Mouse (Mus musculus) CH12.LX (cell line): Measurements from ENCODE around the gene Fkbp15. TPM values are rescaled to one million over a fixed set of nuclear protein-coding genes. Genes with fewer than 3 reads are reported as not detected.

Experiments used
- DNase-seq: peaks from one replicate; pipeline ENCODE4 v3.0.0-alpha.2; 2013; ENCODE audit errors: extremely low read depth
- H3K27ac ChIP-seq: 2 replicates; pipeline ENCODE4 v1.5.1; 2012; ENCODE audit warnings: low read depth, mild to moderate bottlenecking, control low read depth, moderate library complexity; ENCODE audit not compliant: insufficient read depth
- H3K27me3 ChIP-seq: replicated peaks from 2 replicates; pipeline ENCODE3; 2012; ENCODE audit warnings: inconsistent platforms
- H3K36me3 ChIP-seq, 2 experiments: replicated peaks in 1 of 2; 2 replicates each; pipeline versions ENCODE3 to v1.6.1; 2012; ENCODE audit warnings: inconsistent platforms in 1 of 2, low read length in 1 of 2, mild to moderate bottlenecking in 1 of 2, mixed read lengths in 1 of 2, moderate library complexity in 1 of 2; ENCODE audit not compliant: control insufficient read depth in 1 of 2, insufficient read depth in 1 of 2
- H3K4me1 ChIP-seq, 2 experiments: 2 replicates each; pipeline ENCODE4 v1.6.1; 2012; ENCODE audit warnings: inconsistent platforms in 1 of 2, moderate library complexity in 1 of 2; ENCODE audit not compliant: insufficient read depth in 2 of 2, control insufficient read depth in 1 of 2
- H3K4me2 ChIP-seq: 2 replicates; pipeline ENCODE4 v1.6.1; 2012; ENCODE audit warnings: low read depth, mild to moderate bottlenecking, control low read depth; ENCODE audit not compliant: poor library complexity, insufficient read depth, severe bottlenecking
- H3K4me3 ChIP-seq, 3 experiments: fragments of 150-350 bp in 1 of 3; sonication (generic) in 1 of 3; replicated peaks in 1 of 3; 2 replicates each; pipeline versions ENCODE3 to v1.5.1; 2011 to 2012; ENCODE audit warnings: low read depth in 2 of 3, low read length in 2 of 3, mild to moderate bottlenecking in 2 of 3, moderate library complexity in 2 of 3, control low read depth in 1 of 3, improper control_type of control experiment in 1 of 3, inconsistent platforms in 1 of 3, mixed read lengths in 1 of 3; ENCODE audit not compliant: poor library complexity in 1 of 3
- H3K79me2 ChIP-seq: replicated peaks from 2 replicates; pipeline ENCODE4 v1.6.1; 2012; ENCODE audit warnings: mild to moderate bottlenecking, moderate library complexity; ENCODE audit not compliant: control insufficient read depth, poor library complexity, insufficient read depth, severe bottlenecking; ENCODE audit errors: extremely low read depth
- H3K9ac ChIP-seq: 2 replicates; pipeline ENCODE4 v1.6.1; 2012; ENCODE audit warnings: low read depth, mild to moderate bottlenecking, control low read depth, moderate library complexity; ENCODE audit not compliant: insufficient read depth
- H3K9me3 ChIP-seq: replicated peaks from 2 replicates; pipeline ENCODE3; 2012; ENCODE audit warnings: low read length, inconsistent platforms, mixed read lengths
- CHD1 ChIP-seq: IDR thresholded peaks from 2 replicates; pipeline ENCODE4 v1.6.1; 2012; ENCODE audit warnings: low read depth, low read length, improper control_type of control experiment, inconsistent platforms
- ELF1 ChIP-seq: IDR thresholded peaks from 2 replicates; pipeline ENCODE4 v1.6.1; 2014; ENCODE audit warnings: low read depth, mild to moderate bottlenecking, inconsistent platforms, low read length, improper control_type of control experiment
- EP300 ChIP-seq: IDR thresholded peaks from 2 replicates; pipeline ENCODE4 v1.6.1; 2011; ENCODE audit warnings: low read length, improper control_type of control experiment
- HCFC1 ChIP-seq: IDR thresholded peaks from 2 replicates; pipeline ENCODE4 v1.6.1; 2012; ENCODE audit warnings: low read depth, mild to moderate bottlenecking, inconsistent platforms, low read length, improper control_type of control experiment
- IRF4 ChIP-seq: IDR thresholded peaks from 2 replicates; pipeline ENCODE4 v1.6.1; 2014; ENCODE audit warnings: low read depth, mild to moderate bottlenecking, inconsistent platforms, low read length, improper control_type of control experiment
- JUN ChIP-seq: IDR thresholded peaks from 2 replicates; pipeline ENCODE4 v1.6.1; 2011; ENCODE audit warnings: low read depth, mild to moderate bottlenecking, low read length, improper control_type of control experiment, moderate library complexity; ENCODE audit not compliant: insufficient read depth
- NELFE ChIP-seq: IDR thresholded peaks from 2 replicates; pipeline ENCODE4 v1.6.1; 2011; ENCODE audit warnings: low read depth, low read length, improper control_type of control experiment
- RCOR1 ChIP-seq: conservative IDR thresholded peaks from 2 replicates; pipeline ENCODE4 v1.6.1; 2012; ENCODE audit warnings: low read depth, mild to moderate bottlenecking, inconsistent platforms, low read length, improper control_type of control experiment
- SIN3A ChIP-seq: IDR thresholded peaks from 2 replicates; pipeline ENCODE4 v1.6.1; 2012; ENCODE audit warnings: low read length, improper control_type of control experiment, inconsistent platforms
- TBP ChIP-seq: conservative IDR thresholded peaks from 2 replicates; pipeline ENCODE4 v1.6.1; 2011; ENCODE audit warnings: low read depth, low read length, improper control_type of control experiment
- TCF12 ChIP-seq: IDR thresholded peaks from 2 replicates; pipeline ENCODE4 v1.6.1; 2014; ENCODE audit warnings: low read depth, mild to moderate bottlenecking, inconsistent platforms, low read length, improper control_type of control experiment
- UBTF ChIP-seq: IDR thresholded peaks from 2 replicates; pipeline ENCODE4 v1.6.1; 2012; ENCODE audit warnings: low read depth, mild to moderate bottlenecking, inconsistent platforms, low read length, improper control_type of control experiment, moderate library complexity
- USF2 ChIP-seq: conservative IDR thresholded peaks from 2 replicates; pipeline ENCODE4 v1.6.1; 2011; ENCODE audit warnings: low read depth, low read length, improper control_type of control experiment
- ZKSCAN1 ChIP-seq: IDR thresholded peaks from 2 replicates; pipeline ENCODE4 v1.6.1; 2012; ENCODE audit warnings: low read depth, inconsistent platforms, low read length, improper control_type of control experiment, borderline replicate concordance
- dilution Hi-C: fragments of 300-500 bp; cut with MboI; formaldehyde crosslinking; loops from 2 replicates; pipeline ENCODE4 v1.14.3; 2020; ENCODE audit warnings: low sequenced_read_pairs; ENCODE audit not compliant: extremely low pct_unique_long_range_greater_than_20kb, extremely low pct_ligation_motif_present
- in situ Hi-C: fragments of 300-500 bp; cut with MboI; formaldehyde crosslinking; loops from 3 replicates; pipeline ENCODE4 v1.14.3; 2019; ENCODE audit warnings: low sequenced_read_pairs, low pct_ligation_motif_present, low pct_unique_long_range_greater_than_20kb, mixed read lengths
- polyA plus RNA-seq: library from polyadenylated mRNA; unstranded; fragments of >175 nt; gene quantifications from 2 replicates; pipeline ENCODE4 v1.2.1, GENCODE M21; 2012; ENCODE audit warnings: low read depth; ENCODE audit not compliant: insufficient read length
- total RNA-seq, 2 experiments: library from RNA; depleted of rRNA; stranded (reverse); fragments of 300-350 nt in 1 of 2; fragments of >200 nt in 1 of 2; gene quantifications; 2 replicates each; pipeline ENCODE4 v1.2.3; 2012 to 2014

Gene Fkbp15
- total and polyA plus RNA-seq, 3 experiments: 24.0 to 35.1 (median 30.4) TPM

DNA sequence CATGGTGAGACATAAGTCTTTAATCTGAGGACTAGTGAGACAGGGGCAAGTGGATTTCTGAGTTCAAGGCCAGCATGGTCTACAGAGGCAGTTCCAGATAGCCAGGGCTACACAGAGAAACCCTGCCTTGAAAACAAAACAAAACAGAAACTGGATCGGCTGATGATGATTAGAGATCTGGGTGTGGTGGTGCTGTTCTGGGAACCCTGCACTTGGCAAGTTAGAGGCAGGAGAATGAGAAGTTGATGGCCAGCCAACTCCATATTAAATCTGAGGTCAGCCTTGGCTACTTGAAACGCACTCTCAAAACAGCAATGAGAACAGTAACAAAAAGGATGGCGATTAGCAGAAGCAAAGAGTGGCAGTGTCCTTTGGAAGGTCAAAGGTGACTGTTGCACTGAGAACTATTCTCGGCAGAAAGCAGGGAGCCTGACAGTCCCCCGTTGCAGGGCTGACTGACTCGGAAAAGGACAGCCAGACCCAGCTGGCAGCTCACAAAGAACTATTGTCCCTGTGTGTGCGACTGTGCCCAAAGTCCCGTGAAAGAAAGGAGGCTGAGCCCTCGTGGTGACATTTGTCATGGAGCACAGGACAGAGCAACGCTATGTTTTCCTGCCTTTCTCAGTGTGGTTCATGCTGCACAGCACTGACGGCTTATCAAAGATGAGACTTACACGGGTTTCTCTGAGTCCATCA, 85.4 kb downstream of the Fkbp15 start:
- Histone ChIP-seq H3K4me3 (no peak overlapping the region), H3K9me3 (no peaks in the 10 kb centered on the region), H3K27ac (no peak overlapping the region), H3K27me3 (no peaks in the 10 kb centered on the region), H3K36me3 (no peaks in the 10 kb centered on the region), H3K4me1 (0 out of 4 replicates have a peak, but pooled peaks cover 0 to 2% of the 10 kb centered on the region in 2 experiments), H3K9ac (no peak overlapping the region), H3K79me2 (no peaks in the 10 kb centered on the region), H3K4me2 (no peak overlapping the region)
- dilution Hi-C loops: no loop called here
- TF ChIP-seq ELF1: no peak
- no peak for TF ChIP-seq JUN
- no peak for TF ChIP-seq IRF4
- TF ChIP-seq USF2: no peak
- TF ChIP-seq TCF12: no peak
- no peak for TF ChIP-seq UBTF
- no peak for TF ChIP-seq EP300
- no peak for TF ChIP-seq NELFE
- DNase-seq: no peak
- in situ Hi-C loops: no loop called here

DNA sequence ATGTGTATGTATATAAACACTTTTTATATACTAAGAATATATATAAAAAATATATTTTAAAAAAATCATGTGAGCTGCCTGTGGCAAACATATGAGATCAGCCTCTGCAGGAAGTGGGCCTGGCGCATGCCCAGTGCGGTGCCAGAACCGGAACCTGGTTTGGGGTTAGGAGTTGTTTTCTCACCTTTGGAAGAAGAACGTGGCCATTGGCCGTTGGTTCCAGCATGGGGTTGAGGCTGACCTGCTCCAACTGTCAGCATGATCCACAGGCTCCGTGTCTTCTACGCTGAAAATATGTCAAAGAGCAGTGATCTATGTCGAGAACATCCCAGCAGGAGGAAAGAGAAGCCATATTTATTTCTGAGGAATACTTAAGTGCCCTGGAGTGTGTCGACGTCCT, 86.4 kb downstream of the Fkbp15 start:
- Histone ChIP-seq H3K4me3 (no peak overlapping the region), H3K27me3 (no peaks in the 10 kb centered on the region), H3K79me2 (no peaks in the 10 kb centered on the region), H3K4me2 (no peak overlapping the region), H3K36me3 (no peaks in the 10 kb centered on the region), H3K9ac (no peak overlapping the region), H3K27ac (no peak overlapping the region)
- in situ Hi-C loops (no loop called here), dilution Hi-C loops (no loop called here)
- TF ChIP-seq SIN3A: no peak
- TF ChIP-seq TBP: no peak
- no peak for TF ChIP-seq ELF1
- no peak for TF ChIP-seq TCF12
- TF ChIP-seq CHD1: no peak
- no peak for TF ChIP-seq ZKSCAN1
- no peak for TF ChIP-seq HCFC1
- TF ChIP-seq RCOR1: no peak
- TF ChIP-seq, all 38 proteins: peak for 0
- DNase-seq: no peak
- 0 out of 4 replicates have a peak, but pooled peaks cover 0 to 2% of the 10 kb centered on the region in 2 experiments for H3K4me1 ChIP-seq
- no peaks in the 10 kb centered on the region for H3K9me3 ChIP-seq
